Mouse (Mus musculus) hindbrain, embryonic 14.5 days (tissue): ENCODE results near the gene Ptbp1. TPM values are rescaled to one million over a fixed set of nuclear protein-coding genes. Genes with fewer than 3 reads are reported as not detected.
A peak's percentile ranks its signal among the peaks of the same experiment; 100 is the strongest.

ENCODE experiments used
- ATAC-seq: fragments of 200-750 bp; cut with Nextera tagmentation; 2 replicates; pipeline ENCODE4 v1.8.0; 2017; ENCODE audit warnings: moderate number of reproducible peaks, mild to moderate bottlenecking, moderate TSS enrichment, moderate library complexity; ENCODE audit not compliant: low FRiP score
- DNase-seq: peaks from one replicate; pipeline ENCODE4 v3.0.0-alpha.2; 2015; ENCODE audit warnings: low spot score
- H3K27ac ChIP-seq: fragments of 300-500 bp; sonication (generic); 2 replicates; pipeline ENCODE4 v1.5.1; 2014; ENCODE audit warnings: mild to moderate bottlenecking, moderate library complexity
- H3K27me3 ChIP-seq: fragments of 300-500 bp; sonication (generic); 2 replicates; pipeline ENCODE4 v1.6.1; 2014; ENCODE audit warnings: mild to moderate bottlenecking, low read length, mixed read lengths; ENCODE audit not compliant: control insufficient read depth, insufficient read depth
- H3K36me3 ChIP-seq: fragments of 300-500 bp; sonication (generic); replicated peaks from 2 replicates; pipeline ENCODE4 v1.6.1; 2014; ENCODE audit not compliant: control insufficient read depth, insufficient read depth
- H3K4me1 ChIP-seq: fragments of 300-500 bp; sonication (generic); replicated peaks from 2 replicates; pipeline ENCODE4 v1.6.1; 2014; ENCODE audit warnings: antibody characterized with exemption, low read length, mixed read lengths; ENCODE audit not compliant: control insufficient read depth, insufficient read depth
- H3K4me2 ChIP-seq: fragments of 300-500 bp; sonication (generic); replicated peaks from 2 replicates; pipeline ENCODE4 v1.6.1; 2014; ENCODE audit warnings: mild to moderate bottlenecking, moderate library complexity
- H3K4me3 ChIP-seq: fragments of 300-500 bp; sonication (generic); replicated peaks from 2 replicates; pipeline ENCODE4 v1.5.1; 2014; ENCODE audit warnings: mild to moderate bottlenecking, low read length
- H3K9ac ChIP-seq: fragments of 300-500 bp; sonication (generic); 2 replicates; pipeline ENCODE4 v1.6.1; 2014
- H3K9me3 ChIP-seq: fragments of 300-500 bp; sonication (generic); 2 replicates; pipeline ENCODE4 v1.6.1; 2016; ENCODE audit warnings: low read length; ENCODE audit not compliant: control insufficient read depth
- whole genome bisulfite sequencing: fragments of 180-500 bp; shearing (Covaris S2); extraction: QIAGEN DNeasy Blood & Tissue Kit; methylation state at CpG from one replicate; pipeline ENCODE4 v1.1.7; 2014; 5-methylcytosine and 5-hydroxymethylcytosine counted together
- polyA plus RNA-seq: library from polyadenylated mRNA; unstranded; fragments of >200 nt; fragmentation: Nextera tagmentation; extraction: Ambion mirVana; gene quantifications from 2 replicates; pipeline ENCODE4 v1.2.1, GENCODE M21; 2014

The Ptbp1 gene
- polyA plus RNA-seq, 1 experiment from 2014 or later, result 59.5 TPM

GRCm38 (mm10) chr10:79824413-79824812 is 29.8 kb upstream of the Ptbp1 start:
- Histone ChIP-seq H3K27ac (no peak overlapping the region), H3K4me3 (no peak overlapping the region), H3K9ac (no peak overlapping the region), H3K4me2 (no peak overlapping the region), H3K36me3 (peaks cover 23% of the 10 kb centered on the region), H3K27me3 (no peaks in the 10 kb centered on the region), H3K9me3 (no peaks in the 10 kb centered on the region), H3K4me1 (peaks cover 5% of the 10 kb centered on the region; the same call in 1 of the 2 replicates)
- no peak for DNase-seq
- WGBS, result 72% methylated on average over 6 of the region's 6 CpGs
- no peak for ATAC-seq

DNA sequence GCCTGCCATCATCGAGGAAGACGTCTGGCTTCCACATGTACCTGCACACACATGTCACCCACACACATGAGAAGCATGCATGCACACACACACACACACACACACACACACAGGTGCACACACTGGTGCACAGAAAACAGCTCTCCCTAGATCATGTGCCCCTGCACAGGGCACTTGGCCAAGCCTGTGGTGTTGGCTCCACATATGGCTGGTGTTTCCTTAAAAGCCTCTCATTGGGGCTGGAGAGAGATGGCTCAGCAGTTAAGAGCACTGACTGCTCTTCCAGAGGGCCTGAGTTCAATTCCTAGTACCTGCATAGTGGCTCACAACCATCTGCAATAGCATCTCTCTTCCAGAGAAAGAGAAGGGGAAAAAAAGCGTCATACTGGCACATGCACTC is 22.6 kb upstream of the Ptbp1 start:
- H3K27ac ChIP-seq, result no peak overlapping the region
- no peaks in the 10 kb centered on the region for H3K27me3 ChIP-seq
- no peak overlapping the region for H3K4me2 ChIP-seq
- DNase-seq (no peak), ATAC-seq (no peak)
- WGBS, result 80% methylated on average over 3 of the region's 3 CpGs
- H3K4me3 ChIP-seq, result no peak overlapping the region
- no peaks in the 10 kb centered on the region for H3K36me3 ChIP-seq
- H3K9ac ChIP-seq, result no peak overlapping the region
- no peaks in the 10 kb centered on the region for H3K4me1 ChIP-seq
- no peaks in the 10 kb centered on the region for H3K9me3 ChIP-seq

GRCm38 (mm10) chr10:79832026-79832785 is 22.0 kb upstream of the Ptbp1 start:
- WGBS, result 77% methylated on average over 7 of the region's 7 CpGs

DNA sequence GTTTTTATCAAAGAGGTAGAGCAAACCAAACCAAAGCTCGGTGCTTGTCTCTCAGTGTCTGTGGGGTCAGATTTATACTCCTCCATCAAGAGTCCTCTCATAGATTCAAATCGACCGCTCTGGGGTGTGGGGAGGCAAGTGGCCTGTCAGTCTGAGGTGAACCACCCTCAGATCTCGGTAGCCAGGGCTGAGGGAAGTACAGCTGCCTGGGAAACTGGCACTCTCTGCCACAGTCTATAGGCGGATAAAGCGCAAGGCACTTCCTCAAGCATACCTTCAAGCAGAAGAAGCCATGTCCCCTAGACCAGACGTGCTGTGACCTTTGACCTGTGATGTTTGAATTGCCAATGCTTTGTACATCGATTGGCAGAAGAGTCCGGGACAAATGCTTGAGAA is 21.4 kb upstream of the Ptbp1 start:
- Histone ChIP-seq H3K27me3 (no peaks in the 10 kb centered on the region), H3K4me2 (no peak overlapping the region), H3K9me3 (no peaks in the 10 kb centered on the region), H3K4me3 (no peak overlapping the region), H3K4me1 (no peaks in the 10 kb centered on the region), H3K36me3 (no peaks in the 10 kb centered on the region), H3K27ac (no peak overlapping the region), H3K9ac (no peak overlapping the region)
- WGBS, result 72% methylated on average over 9 of the region's 9 CpGs
- DNase-seq, result no peak
- no peak for ATAC-seq

More at GRCm38 (mm10) chr10:79832026-79832785, 22.0 kb upstream of the Ptbp1 start:
- no peaks in the 10 kb centered on the region for H3K36me3 ChIP-seq
- H3K27ac ChIP-seq, result no peak overlapping the region
- no peaks in the 10 kb centered on the region for H3K4me1 ChIP-seq
- ATAC-seq (no peak), DNase-seq (no peak)
- no peak overlapping the region for H3K4me3 ChIP-seq
- no peak overlapping the region for H3K4me2 ChIP-seq
- H3K27me3 ChIP-seq, result no peaks in the 10 kb centered on the region
- H3K9me3 ChIP-seq, result no peaks in the 10 kb centered on the region
- no peak overlapping the region for H3K9ac ChIP-seq

DNA sequence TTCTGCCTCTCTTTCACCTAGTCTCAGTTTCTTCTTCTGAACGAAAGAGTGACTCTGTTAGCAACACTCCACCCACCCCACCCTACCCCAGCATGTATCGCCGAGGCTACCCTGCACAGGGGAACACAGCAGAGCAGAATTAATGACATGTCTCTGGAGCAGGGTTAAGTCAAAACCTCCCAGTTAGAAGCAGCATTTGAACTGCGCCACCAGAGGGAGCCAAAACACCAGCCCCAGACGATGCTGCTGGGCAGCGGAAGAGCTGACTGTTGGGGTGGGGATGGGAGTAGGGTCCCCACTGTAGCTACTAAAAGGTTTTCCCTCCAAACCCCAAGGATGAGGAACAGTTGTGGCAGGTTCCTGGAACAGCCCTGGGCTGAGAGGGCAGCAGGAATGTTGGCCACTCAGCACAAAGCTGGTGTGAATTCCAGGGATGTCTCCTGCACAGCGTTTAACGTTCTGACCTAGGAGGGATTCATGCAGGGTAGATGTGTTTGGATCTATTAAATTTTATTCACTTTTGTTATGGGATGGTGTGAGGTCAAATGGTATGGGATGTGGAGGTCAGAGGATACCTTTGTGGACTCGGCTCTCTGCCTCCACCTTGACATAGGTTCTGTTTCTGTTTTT is 19.3 kb upstream of the Ptbp1 start:
- WGBS, result 24% methylated on average over 9 of the region's 9 CpGs
- H3K4me3 ChIP-seq, result no peak overlapping the region
- H3K4me1 ChIP-seq, result no peaks in the 10 kb centered on the region
- H3K9ac ChIP-seq, result no peak overlapping the region
- no peaks in the 10 kb centered on the region for H3K9me3 ChIP-seq
- H3K4me2 ChIP-seq, result no peak overlapping the region
- ATAC-seq (peak; percentile 56), DNase-seq (peak; percentile 82)
- no peaks in the 10 kb centered on the region for H3K27me3 ChIP-seq
- H3K36me3 ChIP-seq, result no peaks in the 10 kb centered on the region
- H3K27ac ChIP-seq, result no peak overlapping the region

DNA sequence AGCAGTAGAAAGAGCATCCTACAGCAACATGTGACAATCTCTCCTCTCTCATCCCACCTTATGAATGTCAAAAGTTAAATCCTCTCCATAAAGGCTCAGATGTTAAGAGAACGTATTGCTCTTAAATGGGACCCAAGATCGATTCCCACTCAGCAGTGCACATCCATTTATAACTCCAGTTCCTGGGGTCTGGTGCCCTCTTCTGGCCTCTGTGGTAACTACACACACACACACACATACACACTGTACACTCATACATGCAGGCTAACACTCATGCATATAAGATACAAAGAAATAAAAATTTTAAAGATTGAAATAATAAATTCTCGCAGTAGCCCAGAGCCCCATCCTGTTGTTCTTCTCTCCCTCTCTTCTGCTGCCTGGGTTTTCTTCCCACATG is 17.3 kb upstream of the Ptbp1 start:
- Histone ChIP-seq H3K4me3 (no peak overlapping the region), H3K27ac (no peak overlapping the region), H3K9ac (no peak overlapping the region), H3K9me3 (no peaks in the 10 kb centered on the region), H3K36me3 (no peaks in the 10 kb centered on the region), H3K4me2 (no peak overlapping the region), H3K27me3 (no peaks in the 10 kb centered on the region), H3K4me1 (peaks cover 11% of the 10 kb centered on the region; the same call in 1 of the 2 replicates)
- no peak for DNase-seq
- ATAC-seq, result no peak
- 99% methylated on average over 3 of the region's 3 CpGs for WGBS

GRCm38 (mm10) chr10:79838151-79838550 is 16.1 kb upstream of the Ptbp1 start:
- no peak for ATAC-seq
- Histone ChIP-seq H3K4me1 (peaks cover 13% of the 10 kb centered on the region), H3K27ac (no peak overlapping the region), H3K4me2 (no peak overlapping the region), H3K36me3 (no peaks in the 10 kb centered on the region), H3K9me3 (no peaks in the 10 kb centered on the region), H3K4me3 (no peak overlapping the region), H3K9ac (no peak overlapping the region), H3K27me3 (no peaks in the 10 kb centered on the region)
- DNase-seq, result no peak
- 78% methylated on average over 2 of the region's 2 CpGs for WGBS

- H3K27ac ChIP-seq, result no peak overlapping the region
- no peak overlapping the region for H3K9ac ChIP-seq
- no peak for DNase-seq
- ATAC-seq, result no peak
- no peak overlapping the region; the same call in 1 of the 2 replicates for H3K4me2 ChIP-seq
- no peak overlapping the region for H3K4me3 ChIP-seq
- WGBS, result 91% methylated on average over 3 of the region's 3 CpGs
- H3K36me3 ChIP-seq, result no peaks in the 10 kb centered on the region
- H3K27me3 ChIP-seq, result no peaks in the 10 kb centered on the region
- H3K4me1 ChIP-seq, result peaks cover 19% of the 10 kb centered on the region
- H3K9me3 ChIP-seq, result no peaks in the 10 kb centered on the region
These were observed 14.1 kb upstream of the Ptbp1 start for GRCm38 (mm10) chr10:79840091-79840490.

GRCm38 (mm10) chr10:79840644-79841551 is 13.3 kb upstream of the Ptbp1 start:
- Histone ChIP-seq H3K4me3 (peak overlapping the region; percentile 29), H3K27ac (peak overlapping the region; percentile 36), H3K36me3 (no peaks in the 10 kb centered on the region), H3K4me2 (peak overlapping the region; percentile 61), H3K27me3 (no peaks in the 10 kb centered on the region), H3K9ac (peak overlapping the region; percentile 51), H3K9me3 (no peaks in the 10 kb centered on the region), H3K4me1 (peaks cover 19% of the 10 kb centered on the region)
- 2% methylated on average over 23 of the region's 24 CpGs for WGBS
- peak; percentile 64 for DNase-seq
- ATAC-seq, result peak; percentile 82
